Mouse (Mus musculus) left cerebral cortex, adult 2 months (tissue): ENCODE data around the gene Cacnb1. TPM values are rescaled to one million over a fixed set of nuclear protein-coding genes. Genes with fewer than 3 reads are reported as not detected.
A peak's percentile ranks its signal among the peaks of the same experiment; 100 is the strongest.

ENCODE experiments used
- DNase-seq, 2 experiments: peaks; one replicate each; pipeline ENCODE4 v3.0.0; 2021 to 2022; ENCODE audit warnings: low spot score in 2 of 2, mixed read lengths in 1 of 2; ENCODE audit errors: extremely low spot score in 1 of 2
- H3K27ac ChIP-seq: fragments of 200-600 bp; 2 replicates; pipeline ENCODE4 v1.8.1; 2022
- H3K4me3 ChIP-seq: fragments of 200-600 bp; 2 replicates; pipeline ENCODE4 v1.8.1; 2022
- CTCF ChIP-seq: fragments of 200-600 bp; IDR thresholded peaks from 2 replicates; pipeline ENCODE4 v1.8.1; 2022; ENCODE audit warnings: antibody characterized with exemption, mild to moderate bottlenecking, moderate library complexity
- intact Hi-C: fragments of 180-260 bp; cut with DNase I; formaldehyde crosslinking; loops from one replicate; pipeline ENCODE4 v1.15.1; 2025
- total RNA-seq, 2 experiments: library from RNA; stranded (reverse); gene quantifications; 2 replicates each; pipeline ENCODE4 v1.2.3; 2021

Cacnb1 gene
- total RNA-seq, 2 experiments from 2014 or later = 150 to 170 TPM

GRCm38 (mm10) chr11:97983506-97983905 lies 39.3 kb downstream of the Cacnb1 start:
- no peak for DNase-seq
- Histone ChIP-seq H3K4me3 (no peak overlapping the region), H3K27ac (no peak overlapping the region)
- no peak for TF ChIP-seq CTCF
- intact Hi-C loops = no loop called here

- peak in 1 of 2 experiments; percentile 7 for DNase-seq
- intact Hi-C loops = no loop called here
- TF ChIP-seq CTCF = no peak
- no peak overlapping the region for H3K4me3 ChIP-seq
- H3K27ac ChIP-seq = no peak overlapping the region
Observed at GRCm38 (mm10) chr11:97982721-97983120, 40.1 kb downstream of the Cacnb1 start.

DNA sequence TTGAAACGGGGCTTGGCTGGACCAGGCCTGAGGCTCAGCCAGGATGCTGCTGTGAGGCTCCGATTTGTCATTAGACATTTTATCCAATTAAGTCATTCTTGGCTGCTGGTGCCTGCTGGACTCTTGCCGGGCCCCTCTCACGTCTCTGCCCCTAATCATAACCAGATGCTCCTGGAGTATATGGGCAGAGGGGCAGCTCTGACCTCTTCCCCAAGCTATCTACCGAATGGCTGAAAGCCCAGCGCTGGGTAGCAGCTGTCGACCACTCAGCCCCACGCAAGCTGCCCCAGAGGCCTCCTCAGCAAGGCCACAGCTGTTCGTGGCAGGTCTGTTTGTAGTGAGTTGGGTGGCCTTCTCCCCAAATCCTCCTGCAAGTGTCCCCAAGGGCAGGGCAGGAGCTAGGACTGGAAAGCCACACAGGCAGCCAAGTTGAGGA lies 42.3 kb downstream of the Cacnb1 start:
- DNase-seq = no peak
- no peak overlapping the region for H3K4me3 ChIP-seq
- no peak for TF ChIP-seq CTCF
- intact Hi-C loops = no loop called here
- H3K27ac ChIP-seq = no peak overlapping the region

DNA sequence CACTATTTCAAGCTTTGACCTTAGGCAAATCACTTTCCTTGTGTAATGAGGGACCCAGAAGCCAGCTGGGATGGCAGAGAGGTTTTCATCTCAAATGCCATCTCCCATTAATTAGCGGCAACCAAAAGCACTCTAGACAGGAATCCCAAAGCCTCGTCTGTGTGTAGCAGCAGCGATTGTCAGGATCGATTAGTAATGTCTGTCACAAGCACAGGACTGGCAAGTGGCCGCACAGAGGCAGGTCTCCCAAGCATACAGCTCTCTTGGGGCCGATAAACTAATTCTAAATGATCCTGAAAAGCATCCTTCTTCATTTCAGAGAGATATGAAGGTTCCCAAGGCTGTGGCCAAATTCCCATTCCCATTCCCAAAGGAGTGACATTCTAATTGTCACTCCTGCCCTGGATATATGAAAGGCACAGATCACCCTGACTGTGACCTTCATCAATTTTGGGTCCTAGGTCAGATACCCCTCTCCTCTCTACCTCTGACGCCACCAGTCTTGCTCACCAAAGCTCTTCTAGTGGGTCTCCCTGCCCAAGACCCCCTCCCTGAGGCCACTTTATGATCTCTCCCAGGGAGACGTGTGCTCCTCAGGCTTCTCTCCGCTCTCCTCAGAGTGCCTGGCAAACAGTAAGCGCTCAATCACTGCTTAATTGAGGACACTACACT lies 42.9 kb downstream of the Cacnb1 start:
- intact Hi-C loops = no loop called here
- H3K4me3 ChIP-seq = no peak overlapping the region
- no peak for TF ChIP-seq CTCF
- no peak overlapping the region for H3K27ac ChIP-seq
- no peak for DNase-seq

- no peak overlapping the region for H3K27ac ChIP-seq
- H3K4me3 ChIP-seq = no peak overlapping the region
- intact Hi-C loops = no loop called here
- no peak for TF ChIP-seq CTCF
- DNase-seq = no peak
Observed at GRCm38 (mm10) chr11:97978392-97978791, 44.4 kb downstream of the Cacnb1 start.

- DNase-seq = no peak
- no peak for TF ChIP-seq CTCF
- intact Hi-C loops = no loop called here
- H3K4me3 ChIP-seq = no peak overlapping the region
- no peak overlapping the region for H3K27ac ChIP-seq
Observed at GRCm38 (mm10) chr11:97977797-97978196, 45.0 kb downstream of the Cacnb1 start.

- intact Hi-C loops = no loop called here
- no peak for TF ChIP-seq CTCF
- Histone ChIP-seq H3K4me3 (no peak overlapping the region), H3K27ac (no peak overlapping the region)
- no peak for DNase-seq
Observed at GRCm38 (mm10) chr11:97974746-97975145, 48.1 kb downstream of the Cacnb1 start.

DNA sequence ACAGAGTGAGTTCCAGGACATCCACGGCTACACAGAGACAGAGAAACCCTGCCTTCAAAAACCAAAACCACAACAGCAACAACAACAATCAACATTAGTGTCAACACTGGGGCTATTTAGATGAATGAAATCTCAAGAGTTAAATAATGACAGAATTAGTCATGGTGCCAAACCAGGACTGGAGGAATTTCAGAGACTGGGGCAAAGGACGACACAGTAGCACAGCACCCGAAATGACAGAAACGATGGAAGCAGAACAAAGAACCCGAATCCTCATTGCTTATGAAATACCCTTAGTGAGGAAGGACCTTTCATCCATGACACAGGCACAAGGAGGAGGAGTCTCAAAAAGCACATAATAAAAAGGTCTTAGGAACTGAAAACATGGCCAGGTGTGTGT lies 48.7 kb downstream of the Cacnb1 start:
- intact Hi-C loops = no loop called here
- H3K27ac ChIP-seq = no peak overlapping the region
- no peak for TF ChIP-seq CTCF
- DNase-seq = no peak
- no peak overlapping the region for H3K4me3 ChIP-seq

DNA sequence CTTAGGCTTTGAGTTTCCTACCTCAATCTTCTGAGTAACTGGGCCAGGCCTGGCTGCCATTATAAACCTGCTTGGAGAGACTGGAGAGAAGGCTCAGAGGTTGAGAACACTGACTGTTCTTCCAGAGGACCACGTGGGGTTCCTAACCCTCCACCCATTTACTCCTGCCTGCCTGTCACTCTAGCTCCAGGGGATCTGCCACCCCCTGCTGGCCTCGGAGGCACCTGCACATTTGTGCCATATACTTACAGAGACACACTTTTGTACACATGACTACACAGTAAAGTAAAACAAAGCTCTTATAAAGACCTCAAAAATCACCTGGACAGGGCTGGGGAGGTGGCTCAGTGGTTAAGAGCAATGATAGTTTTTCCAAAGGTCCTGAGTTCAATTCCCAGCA lies 50.4 kb downstream of the Cacnb1 start:
- Histone ChIP-seq H3K4me3 (no peak overlapping the region), H3K27ac (no peak overlapping the region)
- no peak for DNase-seq
- intact Hi-C loops = no loop called here
- TF ChIP-seq CTCF = peak; percentile 18

DNA sequence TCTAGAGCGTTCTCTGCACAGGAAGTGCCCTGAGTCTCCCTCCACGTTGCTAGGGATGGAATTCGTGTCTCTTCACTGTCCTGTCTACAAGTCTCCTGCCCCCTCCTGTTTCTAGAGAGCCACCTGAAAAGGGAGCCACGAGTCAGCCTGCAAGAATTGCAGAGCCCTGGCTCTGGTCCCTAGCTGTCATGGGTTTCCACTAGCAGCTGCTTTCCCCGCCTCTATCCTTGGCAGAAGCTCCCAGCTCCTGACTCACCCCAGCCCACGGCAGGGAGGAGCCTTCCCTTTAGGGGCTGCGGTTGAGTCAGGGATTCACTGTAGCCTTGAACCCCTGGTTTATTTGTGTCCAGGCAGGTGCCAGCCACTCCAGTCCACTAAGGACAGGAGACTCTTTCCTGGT lies 51.6 kb downstream of the Cacnb1 start:
- peak; percentile 81 to 86 for DNase-seq
- Histone ChIP-seq H3K4me3 (no peak overlapping the region), H3K27ac (peak overlapping the region; percentile 84)
- intact Hi-C loops = loop anchor here (2.0 kb wide), 1 partner anchor 26 kb away; no protein-coding TSS in a partner anchor
- TF ChIP-seq CTCF = no peak

DNA sequence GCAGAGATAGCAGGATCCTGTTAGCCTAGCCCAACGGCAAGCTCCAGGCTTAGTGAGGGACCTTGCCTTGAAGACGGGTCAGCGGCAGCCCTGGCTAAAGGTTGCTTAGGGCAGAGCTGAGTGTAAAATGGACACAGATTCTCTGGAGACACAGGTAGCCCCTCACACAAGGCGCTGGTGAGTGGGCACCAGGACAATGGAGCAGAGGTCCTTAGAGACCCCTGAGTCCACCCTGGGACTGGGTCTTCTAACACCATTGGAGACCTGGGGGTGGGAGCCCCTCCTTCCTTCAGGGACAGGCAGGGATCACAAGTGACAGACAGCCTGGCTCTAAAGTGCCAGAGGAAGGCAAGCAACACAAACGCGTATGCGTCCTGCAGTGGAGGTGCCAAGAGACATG lies 52.1 kb downstream of the Cacnb1 start:
- no peak for DNase-seq
- intact Hi-C loops = loop anchor here (2.0 kb wide), 1 partner anchor 26 kb away; no protein-coding TSS in a partner anchor
- Histone ChIP-seq H3K27ac (peak overlapping the region; percentile 84), H3K4me3 (no peak overlapping the region)
- TF ChIP-seq CTCF = no peak

DNA sequence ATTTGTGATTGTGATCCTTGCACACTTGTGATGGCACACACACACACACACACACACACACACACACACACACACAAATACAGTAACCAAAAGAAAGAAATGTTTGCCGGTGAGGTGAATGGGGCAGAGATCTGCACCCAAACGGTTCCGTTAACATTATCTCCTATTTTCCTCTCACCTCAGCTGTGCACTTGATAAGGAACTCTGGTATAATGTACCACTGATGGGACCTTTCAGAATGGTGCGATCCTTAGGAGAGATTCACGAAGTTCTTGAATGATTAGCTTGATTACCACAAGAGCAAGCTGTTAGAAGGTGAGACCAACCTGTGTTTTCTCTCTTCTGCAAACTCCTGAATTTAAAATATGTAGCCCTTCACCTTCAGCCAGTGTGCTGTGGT lies 54.4 kb downstream of the Cacnb1 start:
- TF ChIP-seq CTCF = no peak
- no peak overlapping the region for H3K27ac ChIP-seq
- no peak overlapping the region for H3K4me3 ChIP-seq
- DNase-seq = no peak
- intact Hi-C loops = no loop called here

DNA sequence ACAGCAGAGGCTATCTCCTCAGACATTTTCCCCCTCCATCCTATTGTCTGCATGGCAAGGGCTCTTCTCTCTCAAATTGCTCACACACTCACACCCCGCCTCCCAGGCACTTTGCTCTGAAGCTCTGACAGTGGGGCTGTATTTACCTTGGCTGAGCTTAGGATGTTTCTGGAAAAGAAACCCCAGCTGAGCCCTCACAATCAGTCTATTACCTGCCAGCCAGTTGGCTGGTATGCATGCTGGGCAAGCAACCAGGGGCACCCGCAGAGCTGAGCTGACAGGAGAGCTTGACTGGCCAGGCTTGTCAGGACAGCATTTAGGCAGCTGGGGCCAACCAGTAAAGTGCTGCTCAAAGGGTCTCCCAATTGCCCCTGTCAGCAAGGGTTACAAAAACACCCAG lies 55.7 kb downstream of the Cacnb1 start:
- Histone ChIP-seq H3K27ac (no peak overlapping the region), H3K4me3 (no peak overlapping the region)
- DNase-seq = no peak
- no peak for TF ChIP-seq CTCF
- intact Hi-C loops = no loop called here
